Mouse (Mus musculus) brain, embryonic 14.5 days (tissue): ENCODE data around the gene Cdh13. TPM values are rescaled to one million over a fixed set of nuclear protein-coding genes. Genes with fewer than 3 reads are reported as not detected.

Experiments used
- DNase-seq: peaks from one replicate; pipeline ENCODE4 v3.0.0-alpha.2; 2011; ENCODE audit warnings: low read depth
- CTCF ChIP-seq: fragments of 200-500 bp; IDR thresholded peaks from 2 replicates; pipeline ENCODE4 v1.5.1; 2012; ENCODE audit warnings: inconsistent platforms, mild to moderate bottlenecking, moderate library complexity, borderline replicate concordance; ENCODE audit not compliant: insufficient read depth, insufficient read length; ENCODE audit errors: extremely low read depth
- POLR2A ChIP-seq: fragments of 200-500 bp; IDR thresholded peaks from 2 replicates; pipeline ENCODE4 v1.6.1; 2012; ENCODE audit warnings: mild to moderate bottlenecking, inconsistent platforms, borderline replicate concordance; ENCODE audit not compliant: poor library complexity, insufficient read depth, insufficient read length, severe bottlenecking; ENCODE audit errors: extremely low read depth
- polyA plus RNA-seq: library from polyadenylated mRNA; depleted of rRNA; stranded (reverse); fragments of >200 nt; gene quantifications from 2 replicates; pipeline ENCODE4 v1.2.3, GENCODE M21; 2012

Cdh13 gene
- polyA plus RNA-seq, 1 experiment, result 58.5 TPM

- DNase-seq, result peak; percentile 73
- TF ChIP-seq CTCF (no peak), POLR2A (no peak)
Observed at GRCm38 (mm10) chr8:118284112-118285029, 838 bp downstream of the Cdh13 start.

GRCm38 (mm10) chr8:118285596-118286281 lies 2.2 kb downstream of the Cdh13 start:
- TF ChIP-seq POLR2A (no peak), CTCF (no peak)
- no peak for DNase-seq

- TF ChIP-seq POLR2A, result no peak
- TF ChIP-seq CTCF, result no peak
- peak; percentile 59 for DNase-seq
Observed at GRCm38 (mm10) chr8:118286282-118287180, 3.0 kb downstream of the Cdh13 start.

GRCm38 (mm10) chr8:118287496-118287895 lies 4.0 kb downstream of the Cdh13 start:
- TF ChIP-seq POLR2A (no peak), CTCF (peak; percentile 67)
- DNase-seq, result peak; percentile 85

GRCm38 (mm10) chr8:118288259-118288952 lies 4.9 kb downstream of the Cdh13 start:
- no peak for TF ChIP-seq POLR2A
- TF ChIP-seq CTCF, result peak; percentile 18; the same call in 1 of the 2 replicates
- no peak for DNase-seq

GRCm38 (mm10) chr8:118289091-118289490 lies 5.6 kb downstream of the Cdh13 start:
- DNase-seq, result no peak
- TF ChIP-seq POLR2A (no peak), CTCF (no peak)

- DNase-seq, result no peak
Observed at GRCm38 (mm10) chr8:118289525-118289924, 6.0 kb downstream of the Cdh13 start.

GRCm38 (mm10) chr8:118290266-118290665 lies 6.7 kb downstream of the Cdh13 start:
- TF ChIP-seq POLR2A, result no peak
- no peak for TF ChIP-seq CTCF
- no peak for DNase-seq

More at GRCm38 (mm10) chr8:118289525-118289924, 6.0 kb downstream of the Cdh13 start:
- TF ChIP-seq CTCF (peak; percentile 7; the same call in 1 of the 2 replicates), POLR2A (no peak)

- DNase-seq, result no peak
- TF ChIP-seq POLR2A (no peak), CTCF (no peak)
Observed at GRCm38 (mm10) chr8:118296477-118296876, 12.9 kb downstream of the Cdh13 start.

GRCm38 (mm10) chr8:118306957-118307356 lies 23.4 kb downstream of the Cdh13 start:
- TF ChIP-seq CTCF, result no peak
- no peak for TF ChIP-seq POLR2A
- DNase-seq, result peak; percentile 60

- DNase-seq, result no peak
- TF ChIP-seq POLR2A (no peak), CTCF (no peak)
Observed at GRCm38 (mm10) chr8:118309106-118309505, 25.6 kb downstream of the Cdh13 start.

GRCm38 (mm10) chr8:118313426-118314187 lies 30.1 kb downstream of the Cdh13 start:
- TF ChIP-seq POLR2A (no peak), CTCF (no peak)
- DNase-seq, result peak; percentile 73

GRCm38 (mm10) chr8:118314188-118314563 lies 30.6 kb downstream of the Cdh13 start:
- no peak for TF ChIP-seq CTCF
- TF ChIP-seq POLR2A, result no peak
- no peak for DNase-seq
